Mouse (Mus musculus) large intestine, adult 2 months (tissue): Measurements from ENCODE around the gene Syt12. TPM values are rescaled to one million over a fixed set of nuclear protein-coding genes. Genes with fewer than 3 reads are reported as not detected.

ENCODE experiments used
- DNase-seq: peaks from one replicate; pipeline ENCODE4 v3.0.0-alpha.2; 2012; ENCODE audit warnings: low read depth, low spot score
- WGBS: fragments of 180-500 bp; shearing (Covaris S2); methylation state at CpG from one replicate; pipeline ENCODE4 v1.1.7; 2018; 5-methylcytosine and 5-hydroxymethylcytosine counted together
- polyA plus RNA-seq: library from polyadenylated mRNA; depleted of rRNA; stranded (reverse); fragments of >200 nt; gene quantifications from 2 replicates; pipeline ENCODE4 v1.2.3, GENCODE M21; 2012

Gene Syt12
- polyA plus RNA-seq, 1 experiment = 4.4 TPM

GRCm38 (mm10) chr19:4451965-4452364 lies 25.3 kb downstream of the Syt12 start:
- DNase-seq = no peak
- WGBS = 70% methylated on average over 5 of the region's 5 CpGs

GRCm38 (mm10) chr19:4451098-4451497 lies 26.1 kb downstream of the Syt12 start:
- 63% methylated on average over 8 of the region's 8 CpGs for WGBS
- no peak for DNase-seq

- 67% methylated on average over 5 of the region's 5 CpGs for WGBS
- DNase-seq = no peak
Observed at GRCm38 (mm10) chr19:4450666-4451065, 26.6 kb downstream of the Syt12 start.

- 92% methylated on average over 9 of the region's 9 CpGs for WGBS
- DNase-seq = no peak
Observed at GRCm38 (mm10) chr19:4449230-4449629, 28.0 kb downstream of the Syt12 start.

- no peak for DNase-seq
- WGBS = 88% methylated on average over 9 of the region's 9 CpGs
Observed at GRCm38 (mm10) chr19:4447445-4447844, 29.8 kb downstream of the Syt12 start.

GRCm38 (mm10) chr19:4446661-4447420 lies 30.4 kb downstream of the Syt12 start:
- no peak for DNase-seq
- 87% methylated on average over 8 of the region's 8 CpGs for WGBS

- 11% methylated on average over 3 of the region's 3 CpGs for WGBS
Observed at GRCm38 (mm10) chr19:4442408-4442807, 34.8 kb downstream of the Syt12 start.

GRCm38 (mm10) chr19:4441621-4442161 lies 35.6 kb downstream of the Syt12 start:
- DNase-seq = no peak
- WGBS = 20% methylated on average over 10 of the region's 10 CpGs

More at GRCm38 (mm10) chr19:4442408-4442807, 34.8 kb downstream of the Syt12 start:
- DNase-seq = no peak

- WGBS = 19% methylated on average over 6 of the region's 6 CpGs
- DNase-seq = peak; percentile 69
Observed at GRCm38 (mm10) chr19:4441090-4441591, 36.1 kb downstream of the Syt12 start.

GRCm38 (mm10) chr19:4440222-4440621 lies 37.0 kb downstream of the Syt12 start:
- DNase-seq = peak; percentile 59
- WGBS = 4% methylated on average over 8 of the region's 8 CpGs

- 1% methylated on average over 50 of the region's 51 CpGs for WGBS
- DNase-seq = no peak
Observed at GRCm38 (mm10) chr19:4439161-4439801, 38.0 kb downstream of the Syt12 start, which contains the start of gene Rhod. Gene Rhod, minus strand, starts transcription at chr19:4439432.

GRCm38 (mm10) chr19:4438791-4439160 lies 38.5 kb downstream of the Syt12 start:
- DNase-seq = no peak
- 11% methylated on average over 8 of the region's 8 CpGs for WGBS

- 67% methylated on average over 6 of the region's 6 CpGs for WGBS
- DNase-seq = no peak
Observed at GRCm38 (mm10) chr19:4437886-4438285, 39.4 kb downstream of the Syt12 start.

- DNase-seq = no peak
- WGBS = 76% methylated on average over 3 of the region's 3 CpGs
Observed at GRCm38 (mm10) chr19:4436254-4436653, 41.0 kb downstream of the Syt12 start.

GRCm38 (mm10) chr19:4434999-4435398 lies 42.2 kb downstream of the Syt12 start:
- DNase-seq = no peak
- WGBS = 90% methylated on average over 1 of the region's 1 CpGs

GRCm38 (mm10) chr19:4433756-4434155 lies 43.5 kb downstream of the Syt12 start:
- no peak for DNase-seq

GRCm38 (mm10) chr19:4430091-4430620 lies 47.1 kb downstream of the Syt12 start:
- WGBS = 91% methylated on average over 4 of the region's 4 CpGs
- no peak for DNase-seq

More at GRCm38 (mm10) chr19:4433756-4434155, 43.5 kb downstream of the Syt12 start:
- WGBS = 79% methylated on average over 1 of the region's 1 CpGs

- 76% methylated on average over 19 of the region's 19 CpGs for WGBS
- no peak for DNase-seq
Observed at GRCm38 (mm10) chr19:4425610-4426366, 51.5 kb downstream of the Syt12 start.

GRCm38 (mm10) chr19:4423021-4423420 lies 54.2 kb downstream of the Syt12 start:
- 80% methylated on average over 3 of the region's 3 CpGs for WGBS
- DNase-seq = no peak

GRCm38 (mm10) chr19:4422581-4422980 lies 54.7 kb downstream of the Syt12 start:
- DNase-seq = no peak
- WGBS = 97% methylated on average over 3 of the region's 3 CpGs
